19 mouse cellular contexts compared by ENCODE assay signal in the genomic region with DNA sequence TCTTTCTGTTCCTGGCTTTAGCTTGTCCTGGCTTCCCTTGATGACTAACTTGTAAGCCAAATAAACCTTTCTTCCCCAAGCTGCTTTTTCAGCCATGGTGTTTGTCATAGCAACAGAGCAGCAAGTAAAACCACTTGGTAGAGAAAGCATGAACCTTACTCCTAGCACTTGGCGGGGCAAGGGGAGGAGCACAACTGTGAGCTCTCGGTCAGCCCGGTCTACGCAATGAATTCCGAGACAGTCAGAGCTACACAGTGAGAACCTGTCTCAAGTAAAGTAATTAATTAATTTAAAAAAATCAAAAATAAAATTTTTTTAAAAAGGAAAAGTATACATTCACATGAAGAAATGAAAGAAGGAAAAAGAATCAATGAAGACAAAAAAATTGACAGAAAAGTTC. TPM values are rescaled to one million over a fixed set of nuclear protein-coding genes. Genes with fewer than 3 reads are reported as not detected.
DNase-seq lines count a peak whose midpoint lies in the region; ATAC-seq and TF ChIP-seq lines count a peak whose summit lies in the region.
"Had no signal": no experiment of that assay in that cellular context is flagged by ENCODE, and none has a peak within 500 bp of the region (broad histone marks: within the 10 kb centered on the region; RNA-seq: fewer than 3 reads in every experiment).

No protein-coding gene starts in this region.

- intact Hi-C loops in gastrocnemius, postnatal 36 days (cut with DNase I): no loop called here

- no peaks in the 10 kb centered on the region for H3K36me3 ChIP-seq in kidney, adult 2 months (ENCODE audit: control insufficient read depth, insufficient read depth, low read length)
- peaks cover 8% of the 10 kb centered on the region; the same call in 1 of the 2 replicates for H3K36me3 ChIP-seq in kidney, embryonic 14.5 days (ENCODE audit: control insufficient read depth, insufficient read depth, low read length)
- no peaks in the 10 kb centered on the region for H3K36me3 ChIP-seq in midbrain, embryonic 15.5 days (replicated peaks)
- H3K36me3 ChIP-seq in midbrain, postnatal 0 days (ENCODE audit: insufficient read depth, low read length): no peaks in the 10 kb centered on the region
- no peaks in the 10 kb centered on the region for H3K36me3 ChIP-seq in kidney, postnatal 0 days (ENCODE audit: insufficient read depth, low read length)

- H3K9me3 ChIP-seq in kidney, embryonic 14.5 days (ENCODE audit: control insufficient read depth, low read length): no peaks in the 10 kb centered on the region
- no peaks in the 10 kb centered on the region for H3K9me3 ChIP-seq in midbrain, embryonic 15.5 days
- no peaks in the 10 kb centered on the region for H3K9me3 ChIP-seq in midbrain, postnatal 0 days (ENCODE audit: low read length)
- H3K9me3 ChIP-seq in kidney, postnatal 0 days (replicated peaks; ENCODE audit: low read length): no peaks in the 10 kb centered on the region
- H3K9me3 ChIP-seq: forebrain, embryonic 13.5 days; limb, embryonic 12.5 days; megakaryocyte, embryonic 14.5 days had no signal

- H3K4me2 ChIP-seq in kidney, embryonic 14.5 days (replicated peaks; ENCODE audit: low read depth, low read length): no peak overlapping the region
- no peak overlapping the region for H3K4me2 ChIP-seq in midbrain, embryonic 15.5 days
- no peak overlapping the region for H3K4me2 ChIP-seq in midbrain, postnatal 0 days (ENCODE audit: low read depth, low read length, poor library complexity, severe bottlenecking)
- H3K4me2 ChIP-seq in kidney, postnatal 0 days (ENCODE audit: low read length): no peak overlapping the region
- H3K4me2 ChIP-seq: forebrain, embryonic 13.5 days; limb, embryonic 12.5 days had no signal

- H3K4me1 ChIP-seq in kidney, adult 2 months (ENCODE audit: control insufficient read depth, insufficient read depth, low read length): peaks cover 20% of the 10 kb centered on the region
- H3K4me1 ChIP-seq in kidney, embryonic 14.5 days (ENCODE audit: control insufficient read depth, insufficient read depth, low read length): peaks cover 15% of the 10 kb centered on the region; the same call in 1 of the 2 replicates
- peaks cover 35% of the 10 kb centered on the region for H3K4me1 ChIP-seq in midbrain, embryonic 15.5 days
- H3K4me1 ChIP-seq in midbrain, postnatal 0 days (ENCODE audit: insufficient read depth, low read length): peaks cover 17% of the 10 kb centered on the region
- H3K4me1 ChIP-seq in kidney, postnatal 0 days (replicated peaks; ENCODE audit: insufficient read depth, low read length): peaks cover 3% of the 10 kb centered on the region; the same call in 1 of the 2 replicates

- no peaks in the 10 kb centered on the region for H3K27me3 ChIP-seq in kidney, adult 2 months (replicated peaks; ENCODE audit: control insufficient read depth, insufficient read depth, low read length)
- no peaks in the 10 kb centered on the region for H3K27me3 ChIP-seq in kidney, embryonic 14.5 days (ENCODE audit: control insufficient read depth, insufficient read depth, low read length)
- no peaks in the 10 kb centered on the region for H3K27me3 ChIP-seq in midbrain, embryonic 15.5 days (replicated peaks)
- no peaks in the 10 kb centered on the region for H3K27me3 ChIP-seq in midbrain, postnatal 0 days (ENCODE audit: insufficient read depth, low read length)
- H3K27me3 ChIP-seq in kidney, postnatal 0 days (ENCODE audit: insufficient read depth, low read length): no peaks in the 10 kb centered on the region
- H3K27me3 ChIP-seq: forebrain, embryonic 13.5 days; limb, embryonic 12.5 days; megakaryocyte, embryonic 14.5 days had no signal

- H3K9ac ChIP-seq in kidney, embryonic 14.5 days (ENCODE audit: low read depth, low read length): no peak overlapping the region
- H3K9ac ChIP-seq in midbrain, embryonic 15.5 days: no peak overlapping the region
- no peak overlapping the region for H3K9ac ChIP-seq in midbrain, postnatal 0 days (replicated peaks; ENCODE audit: low read length, poor library complexity, severe bottlenecking)
- no peak overlapping the region for H3K9ac ChIP-seq in kidney, postnatal 0 days (ENCODE audit: low read depth, low read length)
- H3K9ac ChIP-seq: forebrain, embryonic 13.5 days; limb, embryonic 12.5 days; liver, embryonic 14.5 days had no signal

- TF ChIP-seq POLR2A in kidney, adult 2 months (IDR thresholded peaks at IDR 0.05; ENCODE audit: low read depth, low read length): no peak

- no peak for ATAC-seq in kidney, embryonic 14.5 days (ENCODE audit: low FRiP score, low TSS enrichment)
- ATAC-seq in midbrain, embryonic 15.5 days (replicated peaks): 0 out of 2 replicates have a peak, but pooled peaks have one; percentile 63
- no peak for ATAC-seq in midbrain, postnatal 0 days (ENCODE audit: low FRiP score)
- ATAC-seq in kidney, postnatal 0 days (replicated peaks; ENCODE audit: low FRiP score, low read depth): 0 out of 2 replicates have a peak, but pooled peaks have one; percentile 52
- ATAC-seq in megakaryocyte progenitor cell, adult 5-6 weeks (replicated peaks; ENCODE audit: poor library complexity): no peak
- ATAC-seq: forebrain, embryonic 13.5 days; hindbrain, postnatal 0 days had no signal

- WGBS in kidney, adult 2 months: 45% methylated on average over 5 of the region's 5 CpGs
- 92% methylated on average over 5 of the region's 5 CpGs for WGBS in kidney, embryonic 14.5 days
- WGBS in midbrain, embryonic 15.5 days: 90% methylated on average over 5 of the region's 5 CpGs
- WGBS in midbrain, postnatal 0 days: 85% methylated on average over 5 of the region's 5 CpGs
- WGBS in kidney, postnatal 0 days: 74% methylated on average over 5 of the region's 5 CpGs

- DNase-seq in kidney, adult 2 months: peak; percentile 47
- no peak for DNase-seq in midbrain, postnatal 0 days (ENCODE audit: low spot score)
- no peak for DNase-seq in kidney, postnatal 0 days (ENCODE audit: low spot score)
- no peak for DNase-seq in gastrocnemius, postnatal 36 days
- DNase-seq: adrenal gland, adult 2 months; cerebellum, adult 2 months; gastrocnemius, postnatal 10 days; heart, adult 2 months; heart, postnatal 4 days; lung, postnatal 14 days; thymus, adult 18-20 months had no signal

- no peak overlapping the region; the same call in 1 of the 2 replicates for H3K27ac ChIP-seq in kidney, adult 2 months (ENCODE audit: insufficient read depth, low read depth, low read length)
- H3K27ac ChIP-seq in kidney, embryonic 14.5 days (ENCODE audit: low read depth, low read length): no peak overlapping the region
- H3K27ac ChIP-seq in midbrain, embryonic 15.5 days: no peak overlapping the region
- no peak overlapping the region for H3K27ac ChIP-seq in midbrain, postnatal 0 days (ENCODE audit: low read depth, low read length)
- no peak overlapping the region for H3K27ac ChIP-seq in kidney, postnatal 0 days
- H3K27ac ChIP-seq: forebrain, embryonic 13.5 days; heart, adult 2 months; hindbrain, postnatal 0 days; limb, embryonic 12.5 days; liver, embryonic 14.5 days had no signal

- no peak for TF ChIP-seq CTCF in kidney, adult 2 months (conservative IDR thresholded peaks at IDR 0.05; ENCODE audit: insufficient read depth, insufficient read length, low read depth, low read length)
- no peak for TF ChIP-seq CTCF in midbrain, postnatal 0 days (IDR thresholded peaks at IDR 0.05)
- TF ChIP-seq CTCF in kidney, postnatal 0 days (IDR thresholded peaks at IDR 0.05; ENCODE audit: low read depth): no peak

- no peak overlapping the region for H3K4me3 ChIP-seq in kidney, adult 2 months (ENCODE audit: insufficient read depth, low read depth, low read length)
- H3K4me3 ChIP-seq in kidney, embryonic 14.5 days (ENCODE audit: low read length): no peak overlapping the region
- H3K4me3 ChIP-seq in midbrain, embryonic 15.5 days: no peak overlapping the region
- H3K4me3 ChIP-seq in midbrain, postnatal 0 days (ENCODE audit: low read depth, low read length): no peak overlapping the region
- H3K4me3 ChIP-seq in kidney, postnatal 0 days (replicated peaks; ENCODE audit: low read depth, low read length): no peak overlapping the region
- H3K4me3 ChIP-seq: forebrain, embryonic 13.5 days; heart, adult 2 months; limb, embryonic 12.5 days; megakaryocyte, embryonic 14.5 days had no signal

RNA-seq across cellular contexts. Expression of a gene that starts 8.1 kb away (rescaled TPM):
- polyA plus RNA-seq in kidney, adult 2 months (2012; rRNA removed): 7.0 and 8.2 TPM in 2 replicates
- polyA plus RNA-seq in kidney, embryonic 14.5 days (2014; fragmentation: Nextera tagmentation; extraction: Ambion mirVana): 66.9 and 95.7 TPM in 2 replicates
- 246 and 247 TPM in 2 replicates for polyA plus RNA-seq in midbrain, embryonic 15.5 days (2015; fragmentation: Nextera tagmentation; extraction: Ambion mirVana)
- 236 and 298 TPM in 2 replicates for total RNA-seq in midbrain, postnatal 0 days (2014; rRNA removed)
- 162 and 180 TPM in 2 replicates for polyA plus RNA-seq in midbrain, postnatal 0 days (2015; fragmentation: Nextera tagmentation; extraction: Ambion mirVana)
- 41.7 and 49.9 TPM in 2 replicates for polyA plus RNA-seq in kidney, postnatal 0 days (2015; fragmentation: Nextera tagmentation; extraction: Ambion mirVana)
- total RNA-seq in gastrocnemius, postnatal 36 days (2021): 10 to 100 TPM; 13.6 to 21.1 TPM
- total RNA-seq in megakaryocyte progenitor cell, adult 5-6 weeks (2015): 53.7 and 92.0 TPM in 2 replicates
- total RNA-seq in megakaryocyte progenitor cell, adult 5-6 weeks (2017): 44.4 and 55.0 TPM in 2 replicates

Comparison
In these comparisons a context has a peak if more than half of its experiments do, and no peak if none do; other contexts are left out.
1. ATAC-seq: peak in midbrain, embryonic 15.5 days (single experiment) and kidney, postnatal 0 days (single experiment); none in kidney, embryonic 14.5 days (single experiment), midbrain, postnatal 0 days (single experiment) and megakaryocyte progenitor cell, adult 5-6 weeks (single experiment).